Mouse (Mus musculus) C2C12 (cell line): ENCODE measurements around the gene Fntb. TPM values are rescaled to one million over a fixed set of nuclear protein-coding genes. Genes with fewer than 3 reads are reported as not detected.

Experiments used
- H3K27me3 ChIP-seq: one replicate; pipeline ENCODE4 v1.6.1; 2011; ENCODE audit not compliant: control insufficient read depth, insufficient read depth, insufficient read length
- H3K36me3 ChIP-seq: one replicate; pipeline ENCODE4 v1.6.1; 2011; ENCODE audit not compliant: control insufficient read depth, insufficient read depth
- H3K4me3 ChIP-seq: one replicate; pipeline ENCODE4 v1.5.1; 2011; ENCODE audit warnings: mild to moderate bottlenecking, control low read depth; ENCODE audit not compliant: poor library complexity, insufficient read depth, severe bottlenecking
- H3K79me2 ChIP-seq: one replicate; pipeline ENCODE4 v1.6.1; 2011; ENCODE audit not compliant: control insufficient read depth, insufficient read depth
- H3K79me3 ChIP-seq: one replicate; pipeline ENCODE4 v1.6.1; 2011; ENCODE audit warnings: low read depth, control low read depth
- H3ac ChIP-seq: one replicate; pipeline ENCODE3; 2011; ENCODE audit warnings: low read depth; ENCODE audit not compliant: control insufficient read depth, insufficient read length
- CEBPB ChIP-seq: IDR thresholded peaks from one replicate; pipeline ENCODE4 v1.6.1; 2011; ENCODE audit warnings: low read depth, mild to moderate bottlenecking, control low read depth, moderate library complexity
- CTCF ChIP-seq: IDR thresholded peaks from one replicate; pipeline ENCODE4 v1.5.1; 2011; ENCODE audit not compliant: control insufficient read depth, insufficient read depth, insufficient read length
- FOSL1 ChIP-seq: IDR thresholded peaks from one replicate; pipeline ENCODE4 v1.8.0; 2011; ENCODE audit warnings: mild to moderate bottlenecking, low read length; ENCODE audit not compliant: poor library complexity, insufficient read depth, severe bottlenecking
- MAX ChIP-seq: IDR thresholded peaks from one replicate; pipeline ENCODE4 v1.6.1; 2011; ENCODE audit warnings: mild to moderate bottlenecking, control low read depth
- MYOD1 ChIP-seq: IDR thresholded peaks from one replicate; pipeline ENCODE4 v1.6.1; 2011; ENCODE audit warnings: low read depth; ENCODE audit not compliant: control insufficient read depth, insufficient read length
- MYOG ChIP-seq: IDR thresholded peaks from one replicate; pipeline ENCODE4 v1.6.1; 2011; ENCODE audit not compliant: control insufficient read depth, insufficient read length; ENCODE audit errors: extremely low read depth
- USF1 ChIP-seq: IDR thresholded peaks from one replicate; pipeline ENCODE4 v1.6.1; 2011; ENCODE audit warnings: low read depth, mild to moderate bottlenecking, control low read depth, moderate library complexity
- polyA plus RNA-seq: library from polyadenylated mRNA; unstranded; fragments of >200 nt; fragmentation: generic; extraction: Trizol; gene quantifications from one replicate; pipeline ENCODE4 v1.2.1, GENCODE M21; 2012; ENCODE audit warnings: missing spikeins

Fntb gene
- polyA plus RNA-seq, 1 experiment = 19.6 TPM

- Histone ChIP-seq H3K27me3 (no peaks in the 10 kb centered on the region), H3K4me3 (no peak overlapping the region), H3ac (no peak overlapping the region), H3K79me2 (no peaks in the 10 kb centered on the region), H3K36me3 (peaks cover 4% of the 10 kb centered on the region), H3K79me3 (no peaks in the 10 kb centered on the region)
- TF ChIP-seq CTCF (no peak), MYOG (no peak), CEBPB (no peak)
Observed at GRCm38 (mm10) chr12:76865266-76865665, 99.9 kb downstream of the Fntb start.

- Histone ChIP-seq H3K4me3 (no peak overlapping the region), H3K36me3 (peaks cover 4% of the 10 kb centered on the region), H3K79me3 (no peaks in the 10 kb centered on the region), H3ac (no peak overlapping the region), H3K27me3 (no peaks in the 10 kb centered on the region), H3K79me2 (no peaks in the 10 kb centered on the region)
- TF ChIP-seq MAX (no peak), CEBPB (no peak), MYOG (no peak), FOSL1 (no peak), CTCF (no peak), MYOD1 (no peak), USF1 (no peak)
Observed at GRCm38 (mm10) chr12:76867586-76868280, 102.3 kb downstream of the Fntb start.

- TF ChIP-seq MYOG = no peak
- no peak for TF ChIP-seq FOSL1
- no peak for TF ChIP-seq CTCF
- TF ChIP-seq USF1 = no peak
- no peak for TF ChIP-seq CEBPB
- TF ChIP-seq MAX = no peak
- no peak for TF ChIP-seq MYOD1
- H3K79me3 ChIP-seq = no peaks in the 10 kb centered on the region
- no peak overlapping the region for H3ac ChIP-seq
- H3K79me2 ChIP-seq = no peaks in the 10 kb centered on the region
- H3K4me3 ChIP-seq = no peak overlapping the region
- no peaks in the 10 kb centered on the region for H3K36me3 ChIP-seq
- H3K27me3 ChIP-seq = no peaks in the 10 kb centered on the region
Observed at GRCm38 (mm10) chr12:76868463-76869198, 103.2 kb downstream of the Fntb start.

GRCm38 (mm10) chr12:76869561-76869960, 104.2 kb downstream of the Fntb start:
- Histone ChIP-seq H3K27me3 (no peaks in the 10 kb centered on the region), H3ac (no peak overlapping the region), H3K79me3 (no peaks in the 10 kb centered on the region), H3K36me3 (no peaks in the 10 kb centered on the region), H3K79me2 (no peaks in the 10 kb centered on the region), H3K4me3 (no peak overlapping the region)
- TF ChIP-seq MYOD1 (no peak), MAX (no peak), FOSL1 (no peak), USF1 (no peak), CTCF (no peak), MYOG (no peak), CEBPB (no peak)

- Histone ChIP-seq H3ac (no peak overlapping the region), H3K27me3 (no peaks in the 10 kb centered on the region), H3K79me3 (no peaks in the 10 kb centered on the region), H3K36me3 (peaks cover 5% of the 10 kb centered on the region), H3K4me3 (no peak overlapping the region), H3K79me2 (no peaks in the 10 kb centered on the region)
- TF ChIP-seq MAX (no peak), USF1 (no peak), FOSL1 (no peak), MYOD1 (no peak), CEBPB (no peak), MYOG (no peak), CTCF (no peak)
Observed at GRCm38 (mm10) chr12:76872767-76873316, 107.5 kb downstream of the Fntb start.
